Mouse (Mus musculus) E14TG2a.4 (cell line): ENCODE results near the gene Epsti1.

Experiments
- CTCF ChIP-seq: conservative IDR thresholded peaks from 2 replicates; pipeline ENCODE4 v1.5.1; 2014; ENCODE audit warnings: low read length
- POU5F1 ChIP-seq: IDR thresholded peaks from 2 replicates; pipeline ENCODE4 v1.6.1; 2014; ENCODE audit warnings: low read length, borderline replicate concordance

GRCm38 (mm10) chr14:78048674-78049073, 144.6 kb downstream of the Epsti1 start:
- TF ChIP-seq CTCF (no peak), POU5F1 (no peak)
